Mouse (Mus musculus): ENCODE data around the gene Far1. TPM values are rescaled to one million over a fixed set of nuclear protein-coding genes. Genes with fewer than 3 reads are reported as not detected.

Gene Far1
- 100 to 1,000 TPM; 167 to 181 TPM for total RNA-seq (2023)

GRCm38 (mm10) chr7:113513286-113513962 is at the start of gene Far1:
Gene Far1 (plus strand): TSS chr7:113513834.

Other genes starting within 250 kb of the Far1 start
- gene Btbd10, start 144.4 kb upstream of the Far1 start, total RNA-seq (2023), result 10 to 100 TPM; 17.6 to 28.2 TPM
- not detected for gene Pth, start 125.3 kb upstream of the Far1 start, total RNA-seq (2023)